Mouse (Mus musculus) spleen, postnatal 10 days (tissue): ENCODE data around the gene Pde1c.

ENCODE experiments used
- DNase-seq, 2 experiments: peaks; one replicate each; pipeline ENCODE4 v3.0.0; 2021 to 2022; ENCODE audit warnings: low spot score in 2 of 2

Pde1c gene

DNA sequence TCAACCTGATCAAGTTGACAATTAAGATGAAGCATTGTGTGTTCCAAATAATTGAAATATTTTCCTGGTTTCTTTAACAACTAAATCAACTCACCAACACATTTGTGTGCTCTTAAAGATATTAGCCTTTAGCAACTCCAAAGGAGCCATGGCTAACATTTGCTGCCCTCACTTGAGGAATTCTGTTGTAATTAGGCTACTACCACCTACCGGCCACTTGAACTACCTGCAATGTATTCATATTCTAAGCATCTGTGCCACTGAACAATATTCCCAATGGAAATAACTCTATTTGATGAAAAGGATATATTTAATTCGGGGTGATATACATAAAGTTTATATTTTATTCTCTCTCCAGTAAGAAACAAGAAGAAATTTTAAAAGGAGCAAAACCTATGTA is 121.0 kb downstream of the Pde1c start:
- DNase-seq: no peak

DNA sequence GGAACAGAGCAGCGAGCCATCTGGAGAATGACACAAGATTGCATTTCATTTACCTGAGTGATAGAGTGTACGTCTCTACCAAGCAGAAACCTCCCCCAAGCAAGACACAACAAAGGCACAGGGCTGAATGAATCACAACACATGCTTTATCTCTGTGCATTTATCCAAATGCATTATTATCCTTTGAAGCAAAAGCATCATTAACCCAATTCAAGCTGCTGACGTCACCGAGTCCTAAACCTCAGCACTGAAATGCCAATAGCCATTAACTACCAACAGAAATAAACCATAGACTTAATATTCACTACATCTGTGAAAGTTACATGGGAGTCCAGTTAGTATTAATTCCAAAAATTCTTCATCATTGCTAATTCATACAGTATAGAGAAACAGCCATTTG is 127.4 kb downstream of the Pde1c start:
- DNase-seq: no peak

DNA sequence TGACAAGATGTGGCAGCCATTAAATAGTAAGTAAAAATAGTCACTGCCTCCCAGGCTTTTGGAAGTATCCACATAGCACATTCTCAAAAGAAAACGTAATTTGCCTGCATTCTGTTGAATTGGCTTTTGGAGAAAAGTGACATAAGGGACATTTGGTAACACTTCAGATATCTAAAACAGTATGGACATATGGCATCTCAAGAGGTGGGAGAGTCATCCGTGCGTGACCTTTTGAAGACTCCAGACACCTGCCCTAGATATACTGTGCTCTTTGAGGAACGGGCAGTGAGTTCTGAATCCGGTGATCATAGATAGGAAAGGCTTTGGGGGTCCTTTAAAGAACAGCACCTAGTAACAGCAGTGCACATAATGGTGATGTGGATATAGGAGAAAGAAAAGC is 143.1 kb downstream of the Pde1c start:
- no peak for DNase-seq

DNA sequence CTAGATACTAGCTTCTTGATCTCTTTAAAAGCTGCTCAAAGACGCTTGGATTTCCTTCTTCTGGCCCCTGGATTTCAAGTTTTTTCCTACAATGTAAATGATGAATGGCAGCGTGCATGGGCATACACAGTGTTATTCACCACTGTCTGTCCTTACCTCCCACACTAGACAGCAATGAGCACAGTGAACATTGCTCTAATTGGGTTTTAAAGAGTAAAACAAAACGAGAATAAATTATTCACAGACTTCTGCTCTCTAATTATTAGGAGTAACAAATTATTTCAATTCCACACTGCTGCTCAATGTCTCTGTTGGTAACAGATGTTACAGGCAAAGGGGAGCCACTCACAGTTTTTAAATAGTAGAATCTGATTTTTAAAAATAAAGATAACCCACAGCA is 146.0 kb downstream of the Pde1c start:
- DNase-seq: no peak

DNA sequence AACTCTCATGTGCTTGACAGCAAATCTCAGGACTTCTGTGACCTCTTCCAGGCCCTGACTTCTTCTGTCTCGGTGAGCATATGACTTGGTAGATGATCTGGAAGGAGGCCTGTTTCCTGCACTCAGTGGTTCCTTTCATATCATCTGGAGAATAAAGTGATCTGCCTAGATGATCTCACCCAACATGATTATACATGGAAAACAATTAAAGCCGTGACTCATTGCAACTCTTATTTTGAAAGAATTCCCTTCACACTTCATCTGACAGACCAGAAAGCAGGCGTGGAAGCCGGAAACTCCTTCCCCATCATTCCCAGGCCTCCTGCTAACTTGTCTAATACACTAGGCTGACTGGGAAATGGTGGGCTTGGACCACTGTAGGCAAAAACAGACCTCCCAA is 152.7 kb downstream of the Pde1c start:
- no peak for DNase-seq

DNA sequence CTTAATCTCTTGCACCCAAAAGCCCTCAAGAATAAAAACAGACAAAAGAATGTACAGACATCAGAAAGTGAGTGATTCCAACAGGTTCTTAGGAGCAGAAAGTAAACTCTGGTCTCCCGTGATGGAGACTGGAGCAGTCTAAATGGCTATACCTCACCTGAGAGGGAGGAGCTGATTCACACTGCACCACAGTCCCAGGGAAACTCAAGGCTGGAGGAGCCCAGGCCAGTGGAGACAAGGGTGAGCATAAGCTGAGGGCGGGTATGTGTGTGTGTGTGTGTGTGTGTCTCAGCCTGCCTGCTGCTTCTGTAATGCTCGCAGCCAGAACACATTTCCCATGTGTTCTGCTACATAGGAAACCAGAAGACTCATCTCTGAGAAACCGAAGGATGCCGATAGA is 179.7 kb downstream of the Pde1c start:
- DNase-seq: no peak

DNA sequence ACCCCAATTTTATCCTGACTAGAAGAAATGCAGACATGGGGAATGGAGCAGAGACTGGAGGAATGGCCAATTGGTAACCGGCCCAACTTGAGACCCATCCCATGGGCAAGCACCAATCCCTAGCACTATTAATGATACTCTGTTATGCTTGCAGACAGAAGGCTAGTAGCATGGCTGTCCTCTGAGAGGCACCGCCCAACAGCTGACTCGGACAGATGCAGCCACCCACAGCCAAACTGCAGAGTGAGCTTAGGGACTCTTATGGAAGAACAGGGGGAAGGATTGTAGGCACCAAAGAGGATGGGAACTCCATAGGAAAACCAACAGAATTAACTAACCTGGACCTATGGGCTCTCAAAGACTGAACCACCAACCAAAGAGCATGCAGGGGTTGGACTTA is 192.5 kb downstream of the Pde1c start:
- DNase-seq: no peak

DNA sequence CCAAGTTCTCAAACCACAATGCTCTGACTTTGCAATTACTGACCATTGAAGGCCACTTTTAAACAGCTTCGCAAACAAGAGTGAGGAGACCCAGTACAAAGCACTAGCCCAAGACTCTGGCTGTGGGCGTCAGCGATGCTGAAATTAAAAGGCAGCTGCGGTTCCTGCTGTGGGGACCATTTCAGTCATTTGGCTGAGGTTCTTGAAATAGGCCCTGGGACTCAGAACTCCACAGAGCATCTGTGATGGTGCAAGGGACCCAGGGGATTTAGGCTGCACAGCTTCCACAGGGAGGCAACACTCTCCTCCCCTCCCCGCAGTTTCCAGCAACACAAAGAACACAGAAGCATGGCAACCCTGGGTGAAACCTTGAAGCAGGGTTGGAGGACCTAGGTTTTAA is 194.7 kb downstream of the Pde1c start:
- no peak for DNase-seq

DNA sequence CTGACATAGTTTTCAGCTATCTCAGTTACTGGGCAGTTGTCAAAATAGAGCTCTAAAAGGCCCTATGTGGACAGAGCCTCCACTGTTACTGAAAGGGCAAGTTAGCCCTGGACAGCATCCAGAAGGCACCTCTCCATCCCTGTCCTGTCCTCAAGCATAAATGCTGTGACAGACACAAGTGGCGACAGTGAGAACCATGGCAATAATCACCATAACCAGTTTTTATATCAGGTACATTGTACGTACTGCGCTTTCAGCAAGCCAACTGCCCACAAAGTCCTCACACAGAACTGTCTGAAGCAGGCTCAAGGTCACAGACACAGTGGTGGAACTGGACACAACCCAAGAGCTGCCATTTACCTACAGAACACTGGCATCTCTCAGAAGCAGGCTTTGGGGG is 195.2 kb downstream of the Pde1c start:
- DNase-seq: no peak

DNA sequence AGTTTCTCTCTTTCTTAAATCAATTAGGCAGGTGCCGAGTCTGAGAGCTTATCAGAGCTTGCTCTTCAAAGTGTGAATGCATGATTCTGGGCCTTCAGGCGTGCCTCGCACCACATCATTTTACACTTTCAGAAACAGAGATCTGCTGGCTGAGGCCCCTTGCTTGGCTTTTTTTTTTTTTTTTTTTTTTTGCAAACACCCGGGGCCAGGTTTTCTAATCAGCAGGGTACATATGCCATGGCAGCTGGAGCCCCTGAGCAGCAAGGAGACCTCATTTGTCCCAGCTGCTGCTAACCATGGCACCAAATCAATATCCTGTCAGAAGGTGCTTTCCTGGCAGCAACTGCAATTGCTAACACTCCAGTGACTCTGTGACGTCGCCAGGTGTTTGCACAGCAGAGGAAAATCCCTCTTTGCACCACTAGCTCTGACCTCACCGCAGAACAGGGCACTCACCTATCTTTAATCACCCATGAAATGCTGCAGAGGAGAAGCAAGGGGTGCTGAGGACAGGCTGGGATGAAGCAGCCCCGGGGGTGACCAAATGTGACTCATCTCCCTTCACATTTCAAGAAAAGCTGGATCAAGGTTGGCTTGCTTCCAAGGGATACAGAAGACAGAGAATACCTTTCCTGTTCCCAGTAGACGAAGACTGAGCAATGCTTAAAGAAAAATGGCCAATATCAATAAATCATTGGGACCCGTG is 195.7 kb downstream of the Pde1c start:
- DNase-seq: no peak

DNA sequence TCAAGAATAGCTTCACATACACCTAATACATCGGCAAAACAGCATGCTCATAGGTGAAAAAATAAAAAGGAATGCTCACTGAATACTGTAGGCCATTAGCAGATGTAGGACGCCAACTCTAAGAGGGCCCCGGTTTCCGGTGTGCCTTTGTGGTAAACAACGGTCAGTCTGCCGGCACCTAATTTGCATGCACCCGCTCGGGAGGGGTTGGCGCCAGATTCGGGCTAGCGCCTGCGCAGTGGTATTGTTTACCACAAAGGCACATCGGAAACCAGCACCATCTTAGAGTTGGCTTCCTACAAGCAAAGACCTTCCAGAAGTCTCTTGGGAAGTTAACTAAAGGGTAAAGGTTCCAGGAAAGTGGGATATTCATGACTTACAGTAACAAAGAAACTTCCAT is 199.4 kb downstream of the Pde1c start:
- no peak for DNase-seq

DNA sequence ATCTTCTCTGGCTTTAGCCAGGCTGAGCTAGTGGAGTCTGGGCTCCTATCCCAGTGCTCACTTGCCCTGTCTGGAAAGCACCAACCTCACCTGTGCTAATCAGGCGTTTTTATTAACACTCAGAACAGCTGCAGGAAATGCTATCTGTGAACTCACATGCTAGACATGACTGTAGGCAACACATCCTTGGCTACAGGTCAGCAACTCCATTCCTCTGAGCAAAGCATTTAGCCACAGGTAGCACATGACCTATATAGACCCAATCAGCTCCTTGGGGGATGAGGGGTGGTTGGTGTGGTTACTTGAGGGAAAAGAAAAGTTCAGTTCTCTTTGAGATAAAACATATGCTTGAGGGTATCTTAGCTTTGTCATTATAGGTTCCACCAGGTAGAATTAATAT is 200.8 kb downstream of the Pde1c start:
- DNase-seq: no peak

DNA sequence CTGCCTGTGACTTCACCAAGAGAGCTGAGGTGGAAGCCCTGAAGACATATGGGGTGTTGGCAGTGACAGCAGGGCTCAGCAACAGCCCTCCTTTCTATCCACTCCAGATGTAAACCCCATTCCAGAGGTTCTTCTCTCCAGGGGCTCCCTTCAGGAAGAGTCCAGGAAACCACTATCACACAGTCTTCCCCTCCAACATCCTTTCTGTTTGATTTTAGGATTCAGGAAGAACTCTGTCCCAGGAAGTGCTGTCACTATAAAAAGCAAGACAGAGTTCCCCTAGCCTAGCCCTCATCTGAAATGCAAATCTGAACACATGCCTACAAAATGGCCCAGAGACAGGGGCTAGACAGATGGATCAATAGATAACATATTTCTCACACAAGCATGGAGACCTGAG is 201.6 kb downstream of the Pde1c start:
- no peak for DNase-seq

DNA sequence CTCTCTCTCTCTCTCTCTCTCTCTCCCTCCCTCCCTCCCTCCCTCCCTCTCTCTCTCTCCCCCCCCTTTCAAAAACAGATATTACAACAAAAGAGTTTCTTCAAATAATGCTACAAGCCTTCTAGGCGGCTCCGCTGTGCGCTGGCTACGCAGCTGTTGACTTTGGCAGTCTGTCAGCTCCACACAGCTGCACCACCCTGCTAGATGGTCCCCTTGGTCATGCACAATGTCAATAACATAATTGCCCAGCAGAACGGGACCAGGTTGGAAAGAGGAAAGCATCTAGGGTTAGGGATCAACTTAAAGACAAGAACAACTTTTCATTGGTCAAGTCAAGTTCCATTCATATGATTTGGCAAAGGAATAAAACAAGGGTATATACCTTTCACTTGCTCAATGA is 206.3 kb downstream of the Pde1c start:
- no peak for DNase-seq

DNA sequence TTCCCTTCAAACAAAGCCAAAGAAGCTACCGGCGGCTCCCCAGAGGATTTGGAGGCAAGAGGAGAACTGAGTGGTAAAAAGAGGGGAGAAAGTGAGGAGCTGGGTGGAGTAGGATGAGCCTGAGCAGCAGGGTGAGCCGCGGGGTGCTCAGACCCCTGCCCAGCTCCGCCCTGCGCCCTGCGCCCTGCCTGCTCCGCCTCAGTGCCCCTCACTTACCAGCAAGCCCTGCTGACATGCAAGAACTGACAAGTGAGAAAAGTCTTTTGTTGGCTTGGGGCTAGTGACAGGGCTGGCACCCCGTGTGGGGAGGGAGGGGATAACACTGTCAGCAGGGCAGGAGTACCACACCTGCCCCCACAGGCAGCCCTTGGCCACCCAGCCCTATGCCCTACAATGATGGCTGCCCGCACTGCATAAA is 206.8 kb downstream of the Pde1c start:
- DNase-seq: peak in 1 of 2 experiments; percentile 12

DNA sequence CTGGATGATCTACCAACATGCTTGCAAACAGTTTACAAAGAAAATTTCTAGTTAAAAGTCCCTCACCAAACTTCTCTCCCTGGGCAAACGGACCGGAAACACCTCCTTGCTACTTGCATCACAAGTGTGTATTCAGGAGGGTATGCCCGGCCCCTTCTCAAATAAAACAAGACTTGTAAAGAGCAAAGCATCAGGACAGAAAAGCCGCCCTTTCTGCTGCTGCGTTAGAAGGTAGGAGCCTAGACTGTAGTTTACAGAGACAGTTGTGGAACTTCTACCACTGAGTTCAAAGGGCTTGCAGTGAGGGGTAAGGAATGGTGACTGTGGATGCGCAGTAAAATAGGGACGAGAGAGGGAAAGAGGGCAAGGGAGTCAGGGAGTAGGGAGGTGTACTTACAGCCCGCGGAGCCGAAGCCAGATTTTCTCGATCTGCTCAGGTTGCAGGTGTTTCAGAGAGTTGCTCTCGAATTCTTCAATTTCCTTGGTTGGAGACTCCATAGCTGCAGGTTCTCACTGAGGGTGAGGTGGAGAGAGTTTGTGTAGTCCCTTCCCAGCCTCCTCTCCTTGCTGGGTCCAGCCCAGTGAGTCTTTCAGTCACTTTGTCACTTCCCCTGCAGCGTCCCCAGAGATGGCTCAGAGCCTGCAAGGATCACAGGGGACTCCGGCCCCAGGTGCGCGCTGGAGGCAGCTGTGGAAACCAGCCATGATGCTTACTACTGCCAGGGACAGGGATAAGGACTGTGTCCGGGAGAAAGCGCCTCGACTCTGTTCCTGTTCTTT is 207.4 kb downstream of the Pde1c start:
- DNase-seq: no peak

DNA sequence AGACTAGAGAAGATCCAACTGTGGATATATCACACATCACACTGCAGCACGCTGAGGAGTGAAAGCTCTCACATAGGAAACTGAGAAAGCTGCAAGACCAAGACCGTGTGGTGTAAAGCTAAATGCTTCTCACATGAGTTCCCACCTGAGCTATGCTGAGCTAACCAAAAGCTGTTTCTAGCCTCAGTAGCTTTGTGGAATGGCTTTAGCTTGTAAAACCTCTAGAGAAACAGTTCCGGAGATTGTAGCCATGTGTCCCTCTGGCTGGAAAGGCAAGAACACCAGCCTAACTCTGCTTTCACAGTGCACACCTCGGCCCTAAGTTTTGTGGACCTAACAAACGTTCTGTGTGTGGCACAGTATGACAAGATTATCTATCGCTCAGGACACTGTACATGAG is 208.8 kb downstream of the Pde1c start:
- DNase-seq: no peak

DNA sequence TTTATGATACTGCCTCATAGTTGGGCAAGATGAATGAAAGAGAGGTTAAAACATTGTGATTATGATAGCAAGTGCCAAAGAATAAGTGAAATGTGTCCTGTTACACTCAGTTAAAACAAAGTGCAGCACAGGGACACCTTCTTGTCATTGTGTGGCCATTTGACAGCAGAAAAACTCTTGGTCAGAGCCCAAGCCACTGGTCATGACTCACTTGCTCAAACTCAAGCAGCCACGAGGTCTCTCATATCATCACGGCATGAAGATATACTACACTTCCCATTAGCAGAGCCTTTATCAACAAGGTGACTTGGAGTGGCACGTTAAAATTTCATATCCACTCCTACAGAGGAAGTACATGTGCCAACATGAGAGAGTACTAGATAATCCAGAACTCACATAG is 209.8 kb downstream of the Pde1c start:
- DNase-seq: no peak

DNA sequence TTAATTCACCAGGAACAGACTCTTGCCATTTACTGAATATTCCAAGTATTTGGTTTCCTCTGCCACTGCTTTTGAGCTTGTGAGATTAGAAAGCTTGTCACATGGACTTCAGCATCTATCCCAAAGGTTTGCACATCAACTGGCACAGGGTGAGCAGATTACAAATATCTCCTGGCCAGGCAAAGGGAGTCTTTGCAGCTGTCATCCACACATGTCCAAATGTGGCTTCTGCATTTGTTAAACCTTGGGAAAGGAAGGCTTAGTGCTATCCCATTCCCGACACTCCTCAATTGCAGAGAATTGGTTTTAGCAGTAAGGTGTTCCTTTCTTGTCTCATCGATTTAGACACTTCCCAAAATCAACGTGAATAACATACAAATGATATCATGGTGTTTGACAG is 221.7 kb downstream of the Pde1c start:
- DNase-seq: no peak

DNA sequence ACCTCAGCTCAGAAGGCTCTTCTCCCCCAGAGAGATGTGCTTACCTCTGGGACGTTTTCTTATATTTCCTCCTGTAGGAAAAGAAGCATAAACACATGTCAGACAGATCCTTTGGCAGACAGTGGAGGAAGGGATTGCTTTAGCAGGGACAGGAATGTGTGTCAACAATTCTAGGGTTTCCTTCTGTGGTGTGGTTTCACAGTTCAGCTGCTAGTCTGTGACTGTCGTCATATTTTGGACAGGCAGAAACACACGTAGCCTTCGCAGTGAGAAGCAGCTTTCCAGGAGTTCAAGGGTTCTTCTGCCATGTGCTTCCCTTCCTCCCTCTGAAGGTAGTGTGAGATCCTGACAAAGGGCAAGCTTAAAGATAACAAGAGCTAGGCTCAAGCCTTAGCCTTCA is 223.8 kb downstream of the Pde1c start:
- no peak for DNase-seq

DNA sequence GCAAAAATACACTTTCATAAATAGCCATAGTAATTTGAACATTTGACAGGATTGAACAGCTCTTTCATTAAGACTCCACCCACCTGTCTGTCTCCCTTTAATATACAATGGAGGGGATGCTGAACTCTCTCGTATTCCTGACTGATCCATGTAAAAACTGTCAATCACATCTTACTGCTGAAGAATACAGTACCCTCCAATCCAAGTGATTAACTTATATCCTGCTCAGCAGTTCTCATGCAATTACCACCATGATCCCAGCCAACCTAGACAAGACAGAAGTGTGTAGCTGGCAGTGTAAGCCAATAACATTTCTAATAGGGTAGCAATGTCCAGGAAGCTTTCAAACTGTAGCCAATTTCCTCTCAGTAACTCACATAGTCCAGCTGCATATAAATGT is 226.9 kb downstream of the Pde1c start:
- DNase-seq: no peak

DNA sequence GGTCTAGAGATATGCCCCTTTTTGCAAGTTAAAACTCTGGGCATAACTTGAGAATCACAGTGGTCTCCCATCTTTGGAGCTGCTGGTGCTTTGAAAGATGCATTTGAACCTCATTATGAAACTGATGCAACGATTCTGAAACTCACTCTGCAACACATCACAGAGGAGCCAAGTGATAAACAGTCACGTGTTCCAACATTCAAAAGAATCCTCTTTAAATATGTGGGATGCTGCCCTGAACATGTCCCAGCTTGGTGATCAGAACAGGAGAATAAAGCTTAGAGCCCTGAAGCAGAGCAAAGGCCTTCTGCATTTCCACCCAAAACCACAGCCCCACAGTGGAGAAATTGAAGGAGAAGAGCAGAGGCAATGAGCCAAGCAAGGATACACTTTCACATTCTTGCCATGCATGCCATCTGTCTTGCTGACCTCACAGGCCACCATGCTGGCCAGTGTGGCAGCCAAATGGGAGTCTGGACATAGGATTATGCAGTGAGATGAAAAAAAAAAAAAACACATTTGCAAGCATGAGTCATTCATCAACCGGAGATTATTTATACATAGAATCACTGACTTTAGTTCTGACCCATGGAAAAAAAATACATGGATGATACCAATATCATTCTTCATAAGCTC is 233.0 kb downstream of the Pde1c start:
- no peak for DNase-seq

DNA sequence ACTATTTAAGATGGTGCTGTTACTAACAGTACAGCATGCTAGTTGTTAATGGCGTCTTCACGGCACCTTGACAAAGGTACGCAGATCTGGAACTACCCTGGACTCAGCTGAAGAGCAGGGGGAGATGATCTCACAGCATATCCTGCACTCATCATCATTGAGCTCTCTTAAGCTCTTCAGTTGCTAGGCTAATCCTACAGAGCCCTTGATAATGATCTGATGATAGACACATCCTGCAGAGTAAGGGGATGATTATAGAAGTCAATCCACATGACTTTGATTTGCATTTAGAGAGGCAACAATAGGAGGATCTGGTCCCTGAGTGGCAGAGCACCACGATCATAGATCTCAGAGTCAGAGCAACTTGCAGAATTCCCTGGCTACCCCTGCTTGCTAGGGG is 236.8 kb downstream of the Pde1c start:
- no peak for DNase-seq
